Mouse (Mus musculus) C2C12 (cell line): ENCODE data around the gene Gfap. TPM values are rescaled to one million over a fixed set of nuclear protein-coding genes. Genes with fewer than 3 reads are reported as not detected.

Source experiments
- H3K27me3 ChIP-seq: one replicate; pipeline ENCODE4 v1.6.1; 2011; ENCODE audit not compliant: control insufficient read depth, insufficient read depth, insufficient read length
- H3K36me3 ChIP-seq: one replicate; pipeline ENCODE4 v1.6.1; 2011; ENCODE audit not compliant: control insufficient read depth, insufficient read depth
- H3K4me3 ChIP-seq: one replicate; pipeline ENCODE4 v1.5.1; 2011; ENCODE audit warnings: mild to moderate bottlenecking, control low read depth; ENCODE audit not compliant: poor library complexity, insufficient read depth, severe bottlenecking
- H3K79me2 ChIP-seq: one replicate; pipeline ENCODE4 v1.6.1; 2011; ENCODE audit not compliant: control insufficient read depth, insufficient read depth
- H3K79me3 ChIP-seq: one replicate; pipeline ENCODE4 v1.6.1; 2011; ENCODE audit warnings: low read depth, control low read depth
- H3ac ChIP-seq: one replicate; pipeline ENCODE3; 2011; ENCODE audit warnings: low read depth; ENCODE audit not compliant: control insufficient read depth, insufficient read length
- CEBPB ChIP-seq: IDR thresholded peaks from one replicate; pipeline ENCODE4 v1.6.1; 2011; ENCODE audit warnings: low read depth, mild to moderate bottlenecking, control low read depth, moderate library complexity
- CTCF ChIP-seq: IDR thresholded peaks from one replicate; pipeline ENCODE4 v1.5.1; 2011; ENCODE audit not compliant: control insufficient read depth, insufficient read depth, insufficient read length
- FOSL1 ChIP-seq: IDR thresholded peaks from one replicate; pipeline ENCODE4 v1.8.0; 2011; ENCODE audit warnings: mild to moderate bottlenecking, low read length; ENCODE audit not compliant: poor library complexity, insufficient read depth, severe bottlenecking
- MAX ChIP-seq: IDR thresholded peaks from one replicate; pipeline ENCODE4 v1.6.1; 2011; ENCODE audit warnings: mild to moderate bottlenecking, control low read depth
- MYOD1 ChIP-seq: IDR thresholded peaks from one replicate; pipeline ENCODE4 v1.6.1; 2011; ENCODE audit warnings: low read depth; ENCODE audit not compliant: control insufficient read depth, insufficient read length
- MYOG ChIP-seq: IDR thresholded peaks from one replicate; pipeline ENCODE4 v1.6.1; 2011; ENCODE audit not compliant: control insufficient read depth, insufficient read length; ENCODE audit errors: extremely low read depth
- USF1 ChIP-seq: IDR thresholded peaks from one replicate; pipeline ENCODE4 v1.6.1; 2011; ENCODE audit warnings: low read depth, mild to moderate bottlenecking, control low read depth, moderate library complexity
- polyA plus RNA-seq: library from polyadenylated mRNA; unstranded; fragments of >200 nt; fragmentation: generic; extraction: Trizol; gene quantifications from one replicate; pipeline ENCODE4 v1.2.1, GENCODE M21; 2012; ENCODE audit warnings: missing spikeins

Gfap gene
- polyA plus RNA-seq, 1 experiment: 0.02 TPM

DNA sequence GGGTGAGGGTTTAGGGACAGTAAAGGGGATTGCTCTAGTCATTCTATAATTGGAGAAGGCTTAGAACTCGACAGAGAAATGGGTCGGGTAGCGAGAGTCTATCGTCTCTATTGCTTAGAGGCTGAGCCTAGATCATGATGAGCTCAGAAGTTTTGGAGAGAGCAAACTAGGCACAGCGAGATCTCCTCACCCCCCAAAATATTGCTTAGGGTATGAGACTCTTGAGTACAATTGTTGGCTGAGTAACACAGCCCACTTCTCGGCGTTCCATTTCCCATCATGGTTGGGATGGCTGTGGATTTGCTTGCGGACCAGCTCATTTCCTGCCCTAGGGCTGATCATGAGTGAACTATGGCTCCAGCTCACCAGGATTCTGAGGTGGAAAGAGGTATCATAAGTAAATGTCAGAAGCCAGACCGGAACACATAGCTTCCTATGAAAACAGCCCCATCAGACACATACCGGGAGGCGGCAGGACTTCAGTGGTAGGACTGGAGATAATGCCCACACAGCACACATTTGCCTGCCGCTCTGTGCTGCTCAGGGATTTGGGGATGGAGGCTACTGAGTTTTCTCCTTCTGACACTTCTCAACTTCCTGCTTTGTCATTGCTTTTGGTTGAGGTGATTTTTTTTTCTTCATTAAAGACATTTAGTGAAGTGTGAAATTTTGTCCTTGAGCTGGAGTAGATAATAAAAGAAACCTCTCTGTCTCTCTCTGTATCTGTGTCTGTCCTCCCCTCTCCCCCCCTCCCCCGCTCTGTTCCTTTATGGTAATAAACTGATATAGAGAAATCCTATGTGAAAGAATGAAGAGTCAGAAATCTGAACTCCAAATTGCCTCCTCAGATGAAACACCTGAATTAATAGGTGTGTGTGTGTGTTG is 19.2 kb downstream of the Gfap start:
- Histone ChIP-seq H3K36me3 (peaks cover 15% of the 10 kb centered on the region), H3K4me3 (peak overlapping the region; percentile 90), H3K27me3 (no peaks in the 10 kb centered on the region), H3K79me2 (peaks cover 43% of the 10 kb centered on the region), H3K79me3 (peaks cover 28% of the 10 kb centered on the region), H3ac (peak overlapping the region; percentile 26)
- TF ChIP-seq MYOD1: no peak
- TF ChIP-seq MAX: no peak
- TF ChIP-seq CEBPB: no peak
- no peak for TF ChIP-seq USF1
- no peak for TF ChIP-seq CTCF
- TF ChIP-seq MYOG: no peak
- no peak for TF ChIP-seq FOSL1

DNA sequence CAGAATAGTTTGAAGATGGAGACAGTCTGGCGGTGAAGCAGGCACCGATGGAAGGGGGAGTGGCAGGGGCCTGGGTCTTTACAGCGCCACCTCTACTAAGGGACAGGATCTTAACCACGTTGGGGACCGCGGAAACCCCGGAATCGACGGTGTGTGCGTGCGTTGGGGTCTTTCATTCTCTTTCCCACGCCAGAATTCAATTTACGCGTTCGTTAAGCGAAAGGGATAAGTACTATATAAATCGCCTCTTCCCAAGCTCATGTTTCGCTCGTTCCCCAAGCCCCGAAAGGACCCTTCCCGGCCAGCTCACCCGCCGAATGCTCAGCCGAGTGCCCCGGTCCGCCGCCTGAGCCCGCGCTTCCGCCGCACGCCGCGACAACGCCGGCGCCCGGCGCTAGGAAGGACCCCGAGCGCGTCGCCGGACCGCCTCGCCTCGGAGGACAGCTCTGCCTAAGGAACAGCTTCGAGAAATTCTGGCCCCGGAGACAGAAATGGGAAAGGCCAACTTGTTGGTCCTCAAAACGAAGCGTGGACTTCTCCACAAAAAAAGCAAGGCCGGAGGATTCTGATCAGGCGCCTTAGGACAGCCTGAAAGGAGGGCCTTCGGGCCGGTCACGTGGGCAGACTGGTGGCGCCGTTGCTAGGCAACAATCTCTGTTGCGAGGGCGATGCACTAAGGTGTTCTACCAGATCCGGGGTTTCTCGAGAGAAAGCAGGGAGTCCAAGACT is 20.0 kb downstream of the Gfap start, which contains the start of the genes Eftud2 and Ccdc103:
Gene Eftud2 (minus strand): TSS at position 401 of the 729 bp plus-strand sequence.
Gene Ccdc103 (plus strand): TSS at position 620 of the 729 bp plus-strand sequence.
- Histone ChIP-seq H3ac (peak within 1 kb of the TSS; percentile 95), H3K79me2 (peaks cover 45% of the 10 kb centered on the region), H3K4me3 (peak within 1 kb of the TSS; percentile 90), H3K27me3 (no peaks in the 10 kb centered on the region), H3K79me3 (peaks cover 30% of the 10 kb centered on the region), H3K36me3 (peaks cover 22% of the 10 kb centered on the region)
- TF ChIP-seq FOSL1 (no peak), MYOD1 (no peak), USF1 (peak; percentile 100), MAX (peak; percentile 100)

DNA sequence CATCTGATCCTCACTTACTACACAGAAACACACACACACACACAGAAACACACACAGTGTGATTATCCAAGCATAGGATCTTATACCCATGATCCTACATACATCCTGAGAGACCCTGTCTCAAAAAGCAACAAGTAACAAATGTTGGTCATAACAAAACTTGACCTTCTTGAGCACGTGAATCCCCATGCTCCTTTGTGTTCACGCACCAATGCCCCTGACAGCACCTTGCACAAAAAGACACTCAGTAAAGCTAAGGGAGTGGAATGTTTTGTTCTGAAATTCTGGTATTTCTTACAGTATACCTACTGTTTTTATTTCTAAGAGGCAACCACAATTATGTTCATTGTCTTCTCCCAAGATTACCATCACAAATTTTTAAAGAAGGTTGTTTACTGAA is 21.2 kb downstream of the Gfap start:
- TF ChIP-seq MYOG: no peak
- TF ChIP-seq CTCF: no peak
- TF ChIP-seq CEBPB: no peak
- TF ChIP-seq MYOD1: no peak
- no peak for TF ChIP-seq FOSL1
- TF ChIP-seq USF1: no peak
- no peak for TF ChIP-seq MAX
- peak overlapping the region; percentile 18 for H3ac ChIP-seq
- peaks cover 45% of the 10 kb centered on the region for H3K79me2 ChIP-seq
- H3K36me3 ChIP-seq: peaks cover 34% of the 10 kb centered on the region
- no peak overlapping the region for H3K4me3 ChIP-seq
- H3K79me3 ChIP-seq: peaks cover 31% of the 10 kb centered on the region
- H3K27me3 ChIP-seq: no peaks in the 10 kb centered on the region

DNA sequence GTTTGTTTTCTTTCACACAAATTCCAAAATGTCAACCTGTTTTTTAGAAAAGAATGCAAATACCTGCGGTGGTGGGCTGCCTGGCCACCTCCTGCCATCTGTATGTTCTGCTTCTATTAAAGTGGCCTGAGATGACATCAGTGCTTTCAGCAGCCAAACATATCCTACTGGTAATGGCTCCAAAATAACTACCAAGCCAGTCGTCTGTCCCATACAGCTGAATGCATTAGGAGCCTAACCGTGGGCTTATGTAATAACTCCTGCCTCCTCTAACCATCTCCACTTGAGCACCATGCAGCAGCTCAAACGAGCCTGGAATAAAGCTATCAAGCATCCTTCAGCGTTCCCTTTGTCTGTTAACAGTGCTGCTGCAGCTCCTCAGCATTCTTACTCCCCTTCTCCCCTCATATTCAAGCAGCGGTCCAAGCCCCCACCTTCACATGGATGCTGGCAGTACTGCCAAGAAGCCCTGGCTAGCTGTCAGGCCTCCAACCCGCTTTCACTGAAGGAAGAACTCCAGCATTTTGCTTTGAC is 25.8 kb downstream of the Gfap start:
- TF ChIP-seq USF1: no peak
- TF ChIP-seq CTCF: no peak
- no peak for TF ChIP-seq FOSL1
- no peak for TF ChIP-seq CEBPB
- no peak for TF ChIP-seq MYOD1
- TF ChIP-seq MYOG: no peak
- no peak for TF ChIP-seq MAX
- Histone ChIP-seq H3K79me3 (peaks cover 25% of the 10 kb centered on the region), H3ac (no peak overlapping the region), H3K79me2 (peaks cover 47% of the 10 kb centered on the region), H3K36me3 (peaks cover 64% of the 10 kb centered on the region), H3K4me3 (no peak overlapping the region), H3K27me3 (no peaks in the 10 kb centered on the region)

DNA sequence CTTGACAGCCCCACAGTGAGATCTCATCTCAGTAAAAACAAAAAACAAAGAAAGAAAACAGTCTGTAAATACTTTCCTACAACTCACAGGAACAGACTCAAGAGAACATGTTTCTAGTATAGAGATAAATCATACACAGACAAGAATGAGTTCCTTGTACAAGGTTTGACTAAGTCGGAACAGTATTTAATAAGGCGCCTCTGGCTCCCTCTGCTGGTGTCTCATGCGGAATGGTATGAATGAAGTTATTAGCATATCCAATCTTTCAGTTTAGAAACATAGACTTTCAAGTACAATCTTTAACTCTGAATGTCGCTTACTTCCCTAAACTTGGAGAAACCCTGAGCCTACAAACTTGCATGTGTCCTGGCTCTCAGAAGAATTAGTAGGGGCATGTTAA is 36.4 kb downstream of the Gfap start:
- Histone ChIP-seq H3K36me3 (peaks cover 97% of the 10 kb centered on the region), H3K79me2 (no peaks in the 10 kb centered on the region), H3K79me3 (no peaks in the 10 kb centered on the region), H3K27me3 (no peaks in the 10 kb centered on the region), H3ac (no peak overlapping the region), H3K4me3 (no peak overlapping the region)
- TF ChIP-seq MAX: no peak
- no peak for TF ChIP-seq MYOG
- TF ChIP-seq CEBPB: no peak
- no peak for TF ChIP-seq USF1
- TF ChIP-seq CTCF: no peak
- TF ChIP-seq FOSL1: no peak
- TF ChIP-seq MYOD1: no peak
